Mouse (Mus musculus) hindlimb bud, embryonic 11.5 days (tissue): ENCODE results near the gene Ppp1r15b.

Experiments
- DNase-seq: peaks from one replicate; pipeline ENCODE4 v3.0.0-alpha.2; 2012; ENCODE audit warnings: low read depth, low spot score; ENCODE audit errors: extremely low spot score

The Ppp1r15b gene

GRCm38 (mm10) chr1:133187948-133188680 lies 57.2 kb downstream of the Ppp1r15b start:
- DNase-seq, result no peak

GRCm38 (mm10) chr1:133188719-133189118 lies 57.8 kb downstream of the Ppp1r15b start:
- no peak for DNase-seq
